10 mouse cellular contexts compared by ENCODE assay signal in the genomic region with DNA sequence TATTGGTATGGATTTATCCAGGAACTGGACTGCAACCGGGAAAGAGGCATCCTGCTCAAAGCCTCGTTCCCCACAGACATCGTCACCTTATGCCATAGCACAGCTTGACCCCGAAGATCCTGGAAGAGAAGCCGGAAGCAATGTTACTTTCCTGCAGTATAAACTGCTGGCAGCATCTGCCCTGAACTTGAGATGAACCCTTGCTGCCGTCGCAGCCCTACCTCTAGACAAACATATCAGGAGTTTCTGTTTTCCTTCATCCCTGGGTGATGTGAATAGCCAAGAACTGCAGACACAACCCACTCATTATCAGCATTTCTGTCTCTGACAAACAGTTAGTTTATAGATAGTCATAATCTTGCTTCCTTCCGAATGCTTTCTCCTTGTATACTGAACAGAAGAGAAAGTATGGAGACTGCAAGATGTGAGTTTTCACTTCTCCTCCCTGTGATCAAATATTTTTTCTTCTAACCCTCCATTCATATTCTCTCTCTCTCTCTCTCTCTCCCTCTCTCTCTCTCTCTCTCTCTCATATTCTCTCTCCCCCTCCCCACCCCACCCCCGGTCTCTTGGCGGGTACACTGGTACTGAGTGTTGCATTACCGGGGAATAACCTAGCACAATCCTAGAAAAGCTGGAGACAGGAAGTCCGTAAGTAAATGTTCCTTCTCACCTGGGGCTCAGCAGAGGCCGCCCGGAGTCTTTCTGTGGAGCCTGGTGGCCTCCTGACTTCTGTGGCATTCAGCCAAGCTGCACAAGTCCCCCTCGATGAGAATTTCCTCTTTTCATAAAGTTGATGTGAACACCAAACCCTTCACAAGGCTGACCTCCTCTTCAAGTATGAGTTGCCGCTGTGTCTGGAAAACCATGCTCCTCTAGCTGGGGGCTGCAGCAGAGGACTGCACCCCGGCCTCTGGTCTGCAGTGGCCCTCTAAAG.
DNase-seq lines count a peak whose midpoint lies in the region; ATAC-seq lines count a peak whose summit lies in the region.
"Had no signal": no experiment of that assay in that cellular context is flagged by ENCODE, and none has a peak within 500 bp of the region (broad histone marks: within the 10 kb centered on the region; RNA-seq: fewer than 3 reads in every experiment).

No protein-coding gene starts in this region.

- H3K27ac ChIP-seq in limb, embryonic 10.5 days: peak overlapping the region; percentile 61
- H3K27ac ChIP-seq in stomach, embryonic 14.5 days (ENCODE audit: low read length): peak overlapping the region; percentile 92
- H3K27ac ChIP-seq: midbrain, embryonic 12.5 days had no signal

- H3K27me3 ChIP-seq in limb, embryonic 10.5 days (ENCODE audit: low read depth, poor library complexity, severe bottlenecking): no peaks in the 10 kb centered on the region
- H3K27me3 ChIP-seq in stomach, embryonic 14.5 days (ENCODE audit: control insufficient read depth, insufficient read depth, low read length): no peaks in the 10 kb centered on the region
- H3K27me3 ChIP-seq: midbrain, embryonic 12.5 days had no signal

- peak overlapping the region; percentile 33 for H3K4me2 ChIP-seq in stomach, embryonic 14.5 days (replicated peaks; ENCODE audit: low read depth, low read length)
- H3K4me2 ChIP-seq: midbrain, embryonic 12.5 days had no signal

- peaks cover 41% of the 10 kb centered on the region for H3K4me1 ChIP-seq in limb, embryonic 10.5 days
- peaks cover 31% of the 10 kb centered on the region for H3K4me1 ChIP-seq in stomach, embryonic 14.5 days (ENCODE audit: control insufficient read depth, insufficient read depth, low read length)
- H3K4me1 ChIP-seq: midbrain, embryonic 12.5 days had no signal

- 64% methylated on average over 17 of the region's 17 CpGs for WGBS in limb, embryonic 10.5 days
- WGBS in stomach, embryonic 14.5 days: 17% methylated on average over 17 of the region's 17 CpGs

- DNase-seq in heart, adult 18-20 months: peak; percentile 23 to 41
- no peak for DNase-seq in heart, postnatal 25 days (ENCODE audit: low spot score)
- peak; percentile 13 for DNase-seq in heart, postnatal 4 days
- no peak for DNase-seq in limb, embryonic 10.5 days (ENCODE audit: low spot score)
- no peak for DNase-seq in urinary bladder, adult 2 months (ENCODE audit: low spot score)
- no peak for DNase-seq in ovary, postnatal 14 days (ENCODE audit: low spot score)
- no peak for DNase-seq in layer of hippocampus, postnatal 14 days (ENCODE audit: low spot score in 2 of 2)

- H3K36me3 ChIP-seq in limb, embryonic 10.5 days: no peaks in the 10 kb centered on the region
- no peaks in the 10 kb centered on the region for H3K36me3 ChIP-seq in stomach, embryonic 14.5 days (ENCODE audit: control insufficient read depth, insufficient read depth, low read length)
- H3K36me3 ChIP-seq: midbrain, embryonic 12.5 days had no signal

- peak; percentile 84 for ATAC-seq in stomach, embryonic 14.5 days (ENCODE audit: insufficient number of reproducible peaks, insufficient read depth, low FRiP score, low read depth)
- ATAC-seq: activated CD4-positive, CD25-positive, alpha-beta regulatory T cell, adult 4 months had no signal

- no peak overlapping the region for H3K9ac ChIP-seq in stomach, embryonic 14.5 days (replicated peaks; ENCODE audit: low read depth, low read length)
- H3K9ac ChIP-seq: midbrain, embryonic 12.5 days had no signal

- H3K9me3 ChIP-seq in limb, embryonic 10.5 days (replicated peaks): no peaks in the 10 kb centered on the region
- no peaks in the 10 kb centered on the region for H3K9me3 ChIP-seq in stomach, embryonic 14.5 days (ENCODE audit: control insufficient read depth, low read depth, low read length)
- H3K9me3 ChIP-seq: midbrain, embryonic 12.5 days had no signal

- no peak overlapping the region for H3K4me3 ChIP-seq in limb, embryonic 10.5 days
- H3K4me3 ChIP-seq in stomach, embryonic 14.5 days (ENCODE audit: low read depth, low read length): no peak overlapping the region
- H3K4me3 ChIP-seq: midbrain, embryonic 12.5 days had no signal

- intact Hi-C loops in heart, postnatal 25 days (cut with DNase I): no loop called here

Comparison
In these comparisons a context has a peak if more than half of its experiments do, and no peak if none do; other contexts are left out.
1. DNase-seq: peak in heart, adult 18-20 months (2 of 2) and heart, postnatal 4 days (single experiment); none in heart, postnatal 25 days (single experiment), limb, embryonic 10.5 days (single experiment), urinary bladder, adult 2 months (single experiment), ovary, postnatal 14 days (single experiment) and layer of hippocampus, postnatal 14 days (0 of 2).